Mouse (Mus musculus): ENCODE measurements around the gene Vmn1r8.
"Not testable (repeated sequence)": the region's sequence is repeated elsewhere in the genome, so short reads cannot be mapped to it uniquely, and the experiment has no call there.

Gene Vmn1r8

GRCm38 (mm10) chr6:57031984-57032383 lies at the start of gene Vmn1r8:
TSS of gene Vmn1r8 (plus strand) at chr6:57032284.
- no peak for DNase-seq

GRCm38 (mm10) chr6:56996943-56997342 lies 35.1 kb upstream of the Vmn1r8 start, which contains the start of gene Vmn1r6:
TSS of gene Vmn1r6 (plus strand) at chr6:56997243.
- DNase-seq: no peak

GRCm38 (mm10) chr6:57025224-57025623 lies 6.9 kb upstream of the Vmn1r8 start, which contains the start of gene Vmn1r7:
TSS of gene Vmn1r7 (minus strand) at chr6:57025324.
- DNase-seq: not testable (repeated sequence)

DNA sequence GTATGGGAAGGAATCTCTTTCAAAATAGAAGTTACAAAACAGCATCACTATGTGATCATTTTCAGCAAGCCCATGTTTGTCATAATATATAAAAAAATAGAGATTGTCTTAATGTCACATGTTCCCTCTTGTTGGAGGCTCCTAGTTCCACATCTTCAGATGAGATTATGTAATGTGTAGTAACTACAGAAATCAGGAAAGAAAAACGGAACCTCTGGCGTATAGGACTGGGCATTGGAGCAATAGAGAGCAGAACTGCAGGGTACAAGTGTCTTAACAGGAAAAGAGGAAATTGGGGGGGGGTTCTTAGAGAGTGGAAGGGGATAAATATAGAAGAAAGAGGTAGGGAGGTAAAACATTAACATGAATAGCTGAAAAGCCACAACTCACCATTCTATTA lies 2.6 kb downstream of the Vmn1r8 start:
- no peak for DNase-seq

DNA sequence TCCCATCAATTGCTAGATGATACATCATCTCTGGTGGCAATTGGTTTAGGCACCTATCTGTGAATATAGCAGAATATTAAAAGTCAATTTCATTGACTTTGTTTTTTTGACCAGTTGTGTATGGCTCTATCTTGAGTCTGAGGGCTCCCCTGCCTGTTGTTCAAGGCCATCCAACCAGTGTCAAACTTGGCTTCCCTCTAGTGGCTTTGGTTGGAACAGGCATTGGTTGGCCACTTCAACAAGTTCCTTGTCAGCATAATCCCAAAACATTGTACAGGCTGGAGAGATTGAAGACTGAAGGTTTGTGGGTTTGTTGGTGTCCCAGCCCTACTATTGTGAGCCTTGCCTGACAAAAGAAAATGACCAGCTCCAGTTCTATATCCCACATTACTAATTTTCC lies 31.6 kb downstream of the Vmn1r8 start:
- peak; percentile 0 to 15 for DNase-seq

DNA sequence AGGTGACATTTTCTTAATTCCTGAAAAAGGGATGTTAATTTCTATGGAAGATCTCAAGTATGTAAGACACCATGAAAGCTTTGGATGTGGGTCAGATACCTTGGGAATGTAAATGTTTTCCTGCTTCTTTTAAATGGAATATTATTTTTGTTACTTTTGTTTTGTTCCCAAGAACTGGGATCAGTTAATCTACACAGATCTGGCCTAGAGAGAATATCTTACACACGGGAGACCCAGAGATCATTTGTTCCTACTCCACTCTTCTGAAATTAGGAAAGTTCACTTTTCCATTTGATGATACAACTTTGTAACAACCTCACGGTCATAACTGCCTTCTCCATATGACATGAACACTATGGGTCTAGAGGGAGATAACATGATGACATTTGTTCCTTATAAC lies 34.4 kb downstream of the Vmn1r8 start, which contains the start of gene Vmn1r9:
Gene Vmn1r9, plus strand, starts transcription at position 301 of the 400 bp plus-strand sequence.
- no peak for DNase-seq
